Mouse (Mus musculus) midbrain, embryonic 10.5 days (tissue): ENCODE results near the gene Tacr1. TPM values are rescaled to one million over a fixed set of nuclear protein-coding genes. Genes with fewer than 3 reads are reported as not detected.
"Not testable (repeated sequence)": the region's sequence is repeated elsewhere in the genome, so short reads cannot be mapped to it uniquely, and the experiment has no call there.

ENCODE experiments used
- DNase-seq: peaks from one replicate; pipeline ENCODE4 v3.0.0-alpha.2; 2017; ENCODE audit warnings: low spot score
- H3K27ac ChIP-seq: fragments of 300-500 bp; sonication (generic); replicated peaks from 2 replicates; pipeline ENCODE4 v1.5.1; 2016; ENCODE audit warnings: mild to moderate bottlenecking
- H3K27me3 ChIP-seq: fragments of 300-500 bp; sonication (generic); 2 replicates; pipeline ENCODE4 v1.6.1; 2016; ENCODE audit warnings: low read depth, mild to moderate bottlenecking; ENCODE audit not compliant: poor library complexity, severe bottlenecking
- H3K36me3 ChIP-seq: fragments of 300-500 bp; sonication (generic); 2 replicates; pipeline ENCODE4 v1.6.1; 2016; ENCODE audit warnings: mild to moderate bottlenecking, moderate library complexity
- H3K4me1 ChIP-seq: fragments of 300-500 bp; sonication (generic); 2 replicates; pipeline ENCODE4 v1.6.1; 2016
- H3K4me3 ChIP-seq: fragments of 300-500 bp; sonication (generic); 2 replicates; pipeline ENCODE4 v1.5.1; 2016; ENCODE audit warnings: mild to moderate bottlenecking, moderate library complexity
- H3K9me3 ChIP-seq: fragments of 300-500 bp; sonication (generic); replicated peaks from 2 replicates; pipeline ENCODE4 v1.6.1; 2016; ENCODE audit warnings: mild to moderate bottlenecking
- WGBS: fragments of 180-500 bp; shearing (Covaris S2); methylation state at CpG from one replicate; pipeline ENCODE4 v1.1.7; 2016; 5-methylcytosine and 5-hydroxymethylcytosine counted together
- polyA plus RNA-seq: library from polyadenylated mRNA; unstranded; fragments of >200 nt; fragmentation: Nextera tagmentation; extraction: Ambion mirVana; gene quantifications from 2 replicates; pipeline ENCODE4 v1.2.1, GENCODE M21; 2016

The Tacr1 gene
- 0.33 and 0.40 TPM in 2 replicates for polyA plus RNA-seq

GRCm38 (mm10) chr6:82401595-82402451 is at the start of gene Tacr1:
Gene Tacr1 (plus strand): TSS chr6:82402334.
- H3K36me3 ChIP-seq, result no peaks in the 10 kb centered on the region
- peaks cover 73% of the 10 kb centered on the region for H3K27me3 ChIP-seq
- DNase-seq, result peak; percentile 48
- peaks cover 30% of the 10 kb centered on the region for H3K4me1 ChIP-seq
- H3K9me3 ChIP-seq, result no peaks in the 10 kb centered on the region
- WGBS, result under 1% methylated on average over 27 of the region's 28 CpGs
- H3K4me3 ChIP-seq, result peak within 1 kb of the TSS; percentile 54
- no peak within 1 kb of the TSS; the same call in 1 of the 2 replicates for H3K27ac ChIP-seq

- 92% methylated on average over 3 of the region's 3 CpGs for WGBS
- Histone ChIP-seq H3K4me1 (peaks cover 4% of the 10 kb centered on the region; the same call in 1 of the 2 replicates), H3K27me3 (no peaks in the 10 kb centered on the region), H3K36me3 (no peaks in the 10 kb centered on the region), H3K27ac (no peak overlapping the region), H3K4me3 (no peak overlapping the region), H3K9me3 (no peaks in the 10 kb centered on the region)
- no peak for DNase-seq
These were observed 26.0 kb upstream of the Tacr1 start for GRCm38 (mm10) chr6:82376144-82376543.

GRCm38 (mm10) chr6:82383556-82383955 is 18.6 kb upstream of the Tacr1 start:
- Histone ChIP-seq H3K27ac (no peak overlapping the region), H3K9me3 (no peaks in the 10 kb centered on the region), H3K27me3 (no peaks in the 10 kb centered on the region), H3K4me3 (no peak overlapping the region), H3K4me1 (no peaks in the 10 kb centered on the region), H3K36me3 (no peaks in the 10 kb centered on the region)
- WGBS, result 93% methylated on average over 5 of the region's 5 CpGs
- no peak for DNase-seq

GRCm38 (mm10) chr6:82402501-82403495 is 664 bp downstream of the Tacr1 start:
- Histone ChIP-seq H3K27ac (no peak overlapping the region; the same call in 1 of the 2 replicates), H3K27me3 (peaks cover 73% of the 10 kb centered on the region), H3K36me3 (no peaks in the 10 kb centered on the region), H3K4me3 (peak overlapping the region; percentile 54), H3K9me3 (no peaks in the 10 kb centered on the region), H3K4me1 (peaks cover 30% of the 10 kb centered on the region)
- DNase-seq, result peak; percentile 56
- 2% methylated on average over 34 of the region's 34 CpGs for WGBS

- DNase-seq, result no peak
- Histone ChIP-seq H3K4me3 (no peak overlapping the region), H3K9me3 (no peaks in the 10 kb centered on the region), H3K27me3 (no peaks in the 10 kb centered on the region), H3K27ac (no peak overlapping the region), H3K4me1 (no peaks in the 10 kb centered on the region), H3K36me3 (no peaks in the 10 kb centered on the region)
- WGBS, result 74% methylated on average over 6 of the region's 6 CpGs
These were observed 16.2 kb downstream of the Tacr1 start for GRCm38 (mm10) chr6:82418367-82418766.

GRCm38 (mm10) chr6:82420222-82420621 is 18.1 kb downstream of the Tacr1 start:
- DNase-seq, result no peak
- WGBS, result 73% methylated on average over 4 of the region's 4 CpGs

GRCm38 (mm10) chr6:82428890-82429289 is 26.8 kb downstream of the Tacr1 start:
- Histone ChIP-seq H3K27ac (no peak overlapping the region), H3K36me3 (no peaks in the 10 kb centered on the region), H3K9me3 (peaks cover under 1% of the 10 kb centered on the region; the same call in 1 of the 2 replicates), H3K4me1 (no peaks in the 10 kb centered on the region), H3K27me3 (no peaks in the 10 kb centered on the region), H3K4me3 (no peak overlapping the region)
- WGBS, result 59% methylated on average over 6 of the region's 6 CpGs
- no peak for DNase-seq

More at GRCm38 (mm10) chr6:82420222-82420621, 18.1 kb downstream of the Tacr1 start:
- Histone ChIP-seq H3K27me3 (no peaks in the 10 kb centered on the region), H3K4me1 (no peaks in the 10 kb centered on the region), H3K27ac (no peak overlapping the region), H3K4me3 (no peak overlapping the region), H3K9me3 (peaks cover 4% of the 10 kb centered on the region; the same call in 1 of the 2 replicates), H3K36me3 (no peaks in the 10 kb centered on the region)

- no peak for DNase-seq
- no peak overlapping the region for H3K4me3 ChIP-seq
- no peaks in the 10 kb centered on the region for H3K9me3 ChIP-seq
- H3K4me1 ChIP-seq, result no peaks in the 10 kb centered on the region
- WGBS, result 66% methylated on average over 6 of the region's 6 CpGs
- H3K36me3 ChIP-seq, result no peaks in the 10 kb centered on the region
- H3K27me3 ChIP-seq, result no peaks in the 10 kb centered on the region
- no peak overlapping the region for H3K27ac ChIP-seq
These were observed 27.6 kb downstream of the Tacr1 start for GRCm38 (mm10) chr6:82429766-82430165.

- H3K27me3 ChIP-seq, result no peaks in the 10 kb centered on the region
- H3K4me3 ChIP-seq, result no peak overlapping the region
- DNase-seq, result no peak
- no peaks in the 10 kb centered on the region for H3K4me1 ChIP-seq
- H3K9me3 ChIP-seq, result no peaks in the 10 kb centered on the region
- no peak overlapping the region for H3K27ac ChIP-seq
- H3K36me3 ChIP-seq, result no peaks in the 10 kb centered on the region
- 85% methylated on average over 4 of the region's 4 CpGs for WGBS
These were observed 35.0 kb downstream of the Tacr1 start for GRCm38 (mm10) chr6:82437174-82437573.

GRCm38 (mm10) chr6:82452206-82453095 is 50.3 kb downstream of the Tacr1 start:
- not testable (repeated sequence) for H3K4me1 ChIP-seq, H3K36me3 ChIP-seq, DNase-seq, H3K4me3 ChIP-seq, H3K27me3 ChIP-seq, H3K9me3 ChIP-seq, H3K27ac ChIP-seq
- 88% methylated on average over 8 of the region's 8 CpGs for WGBS

GRCm38 (mm10) chr6:82455245-82455644 is 53.1 kb downstream of the Tacr1 start:
- no peak overlapping the region for H3K27ac ChIP-seq
- 87% methylated on average over 3 of the region's 3 CpGs for WGBS

More at GRCm38 (mm10) chr6:82455245-82455644, 53.1 kb downstream of the Tacr1 start:
- no peaks in the 10 kb centered on the region for H3K27me3 ChIP-seq
- no peak overlapping the region for H3K4me3 ChIP-seq
- H3K36me3 ChIP-seq, result no peaks in the 10 kb centered on the region
- DNase-seq, result no peak
- H3K4me1 ChIP-seq, result no peaks in the 10 kb centered on the region
- no peaks in the 10 kb centered on the region for H3K9me3 ChIP-seq
